Mouse (Mus musculus) induced T-regulatory cell, adult 2 months (primary cell): ENCODE data around the gene Sipa1.
A peak's percentile ranks its signal among the peaks of the same experiment; 100 is the strongest.

Experiments used
- DNase-seq: peaks from one replicate; pipeline ENCODE4 v3.0.0-alpha.2; 2012; ENCODE audit warnings: low read depth

The Sipa1 gene

GRCm38 (mm10) chr19:5686437-5686836 lies 22.9 kb upstream of the Sipa1 start:
- DNase-seq, result no peak

- no peak for DNase-seq
Observed at GRCm38 (mm10) chr19:5685861-5686260, 22.4 kb upstream of the Sipa1 start.

- DNase-seq, result no peak
Observed at GRCm38 (mm10) chr19:5685431-5685830, 21.9 kb upstream of the Sipa1 start.

- no peak for DNase-seq
Observed at GRCm38 (mm10) chr19:5684985-5685384, 21.5 kb upstream of the Sipa1 start.

GRCm38 (mm10) chr19:5684236-5684635 lies 20.7 kb upstream of the Sipa1 start:
- DNase-seq, result no peak

- DNase-seq, result no peak
Observed at GRCm38 (mm10) chr19:5680432-5680831, 16.9 kb upstream of the Sipa1 start.

- no peak for DNase-seq
Observed at GRCm38 (mm10) chr19:5668372-5668771, 4.9 kb upstream of the Sipa1 start.

- no peak for DNase-seq
Observed at GRCm38 (mm10) chr19:5666386-5666785, 2.9 kb upstream of the Sipa1 start.

- no peak for DNase-seq
Observed at GRCm38 (mm10) chr19:5665465-5665864, 2.0 kb upstream of the Sipa1 start.

- no peak for DNase-seq
Observed at GRCm38 (mm10) chr19:5664669-5665257, 1.3 kb upstream of the Sipa1 start.

- peak; percentile 79 for DNase-seq
Observed at GRCm38 (mm10) chr19:5662310-5662709, 1.2 kb downstream of the Sipa1 start.

- peak; percentile 73 for DNase-seq
Observed at GRCm38 (mm10) chr19:5660942-5661751, 2.4 kb downstream of the Sipa1 start.

GRCm38 (mm10) chr19:5654720-5655298 lies 8.7 kb downstream of the Sipa1 start:
- DNase-seq, result no peak

GRCm38 (mm10) chr19:5653969-5654719 lies 9.4 kb downstream of the Sipa1 start:
- no peak for DNase-seq

- DNase-seq, result no peak
Observed at GRCm38 (mm10) chr19:5652570-5652969, 10.9 kb downstream of the Sipa1 start.

- no peak for DNase-seq
Observed at GRCm38 (mm10) chr19:5651502-5652274, 11.8 kb downstream of the Sipa1 start.

- peak; percentile 34 for DNase-seq
Observed at GRCm38 (mm10) chr19:5649298-5649741, 14.2 kb downstream of the Sipa1 start.

- peak; percentile 92 for DNase-seq
Observed at GRCm38 (mm10) chr19:5648401-5649297, 14.9 kb downstream of the Sipa1 start.

- DNase-seq, result no peak
Observed at GRCm38 (mm10) chr19:5647791-5648190, 15.7 kb downstream of the Sipa1 start.

GRCm38 (mm10) chr19:5646731-5647330 lies 16.7 kb downstream of the Sipa1 start:
- no peak for DNase-seq
